Mouse (Mus musculus) lung, postnatal 0 days (tissue): ENCODE results near the gene Olfml2a. TPM values are rescaled to one million over a fixed set of nuclear protein-coding genes. Genes with fewer than 3 reads are reported as not detected.
A peak's percentile ranks its signal among the peaks of the same experiment; 100 is the strongest.

ENCODE experiments used
- ATAC-seq: fragments of 200-750 bp; cut with Nextera tagmentation; 2 replicates; pipeline ENCODE4 v1.8.0; 2017; ENCODE audit warnings: moderate library complexity
- DNase-seq: peaks from one replicate; pipeline ENCODE4 v3.0.0-alpha.2; 2016; ENCODE audit warnings: low spot score
- H3K27ac ChIP-seq: fragments of 300-500 bp; sonication (generic); 2 replicates; pipeline ENCODE4 v1.5.1; 2014; ENCODE audit warnings: antibody characterized with exemption, mild to moderate bottlenecking, low read length, mixed read lengths
- H3K27me3 ChIP-seq: fragments of 300-500 bp; sonication (generic); replicated peaks from 2 replicates; pipeline ENCODE4 v1.6.1; 2014; ENCODE audit warnings: low read length, mixed read lengths; ENCODE audit not compliant: insufficient read depth
- H3K36me3 ChIP-seq: fragments of 300-500 bp; sonication (generic); 2 replicates; pipeline ENCODE4 v1.6.1; 2014; ENCODE audit warnings: low read length, mixed read lengths; ENCODE audit not compliant: insufficient read depth
- H3K4me1 ChIP-seq: fragments of 300-500 bp; sonication (generic); 2 replicates; pipeline ENCODE4 v1.6.1; 2014; ENCODE audit warnings: antibody characterized with exemption, low read depth, low read length, mixed read lengths; ENCODE audit not compliant: insufficient read depth
- H3K4me2 ChIP-seq: fragments of 300-500 bp; sonication (generic); replicated peaks from 2 replicates; pipeline ENCODE4 v1.6.1; 2014; ENCODE audit warnings: low read depth, mild to moderate bottlenecking, low read length, moderate library complexity, mixed read lengths
- H3K4me3 ChIP-seq: fragments of 300-500 bp; sonication (generic); 2 replicates; pipeline ENCODE4 v1.5.1; 2014; ENCODE audit warnings: low read depth, low read length
- H3K9ac ChIP-seq: fragments of 300-500 bp; sonication (generic); replicated peaks from 2 replicates; pipeline ENCODE4 v1.6.1; 2014; ENCODE audit warnings: low read depth, mild to moderate bottlenecking
- H3K9me3 ChIP-seq: fragments of 300-500 bp; sonication (generic); 2 replicates; pipeline ENCODE4 v1.6.1; 2016; ENCODE audit warnings: low read length, mixed read lengths
- CTCF ChIP-seq: IDR thresholded peaks from 2 replicates; pipeline ENCODE4 v1.5.1; 2016; ENCODE audit warnings: antibody characterized with exemption, mild to moderate bottlenecking
- EP300 ChIP-seq: IDR thresholded peaks from 2 replicates; pipeline ENCODE4 v1.6.1; 2016; ENCODE audit warnings: antibody characterized with exemption, mild to moderate bottlenecking, control low read depth
- WGBS: fragments of 180-500 bp; shearing (Covaris S2); extraction: QIAGEN DNeasy Blood & Tissue Kit; methylation state at CpG from one replicate; pipeline ENCODE4 v1.1.7; 2014; 5-methylcytosine and 5-hydroxymethylcytosine counted together
- polyA plus RNA-seq: library from polyadenylated mRNA; unstranded; fragments of >200 nt; fragmentation: Nextera tagmentation; extraction: Ambion mirVana; gene quantifications from 2 replicates; pipeline ENCODE4 v1.2.1, GENCODE M21; 2015

The Olfml2a gene
- polyA plus RNA-seq, 1 experiment from 2014 or later = 5.9 TPM

- Histone ChIP-seq H3K9me3 (no peaks in the 10 kb centered on the region), H3K27ac (no peak overlapping the region), H3K4me1 (peaks cover 10% of the 10 kb centered on the region; the same call in 1 of the 2 replicates), H3K4me2 (no peak overlapping the region), H3K4me3 (no peak overlapping the region), H3K9ac (no peak overlapping the region), H3K36me3 (peaks cover 9% of the 10 kb centered on the region), H3K27me3 (no peaks in the 10 kb centered on the region)
- DNase-seq (no peak), ATAC-seq (no peak)
- TF ChIP-seq CTCF = no peak
- TF ChIP-seq EP300 = no peak
- WGBS = 27% methylated on average over 4 of the region's 4 CpGs
These were observed 67.6 kb downstream of the Olfml2a start for GRCm38 (mm10) chr2:38999381-38999780.

GRCm38 (mm10) chr2:38999910-39000586 lies 68.3 kb downstream of the Olfml2a start:
- no peak for TF ChIP-seq CTCF
- no peak for TF ChIP-seq EP300
- H3K36me3 ChIP-seq = peaks cover 9% of the 10 kb centered on the region
- H3K4me3 ChIP-seq = no peak overlapping the region
- H3K9me3 ChIP-seq = no peaks in the 10 kb centered on the region
- 62% methylated on average over 8 of the region's 8 CpGs for WGBS
- DNase-seq (no peak), ATAC-seq (no peak)
- no peak overlapping the region for H3K9ac ChIP-seq
- peaks cover 10% of the 10 kb centered on the region; the same call in 1 of the 2 replicates for H3K4me1 ChIP-seq
- H3K27me3 ChIP-seq = no peaks in the 10 kb centered on the region
- no peak overlapping the region for H3K4me2 ChIP-seq
- no peak overlapping the region for H3K27ac ChIP-seq

GRCm38 (mm10) chr2:39000587-39000919 lies 68.8 kb downstream of the Olfml2a start:
- Histone ChIP-seq H3K4me2 (no peak overlapping the region), H3K27ac (no peak overlapping the region), H3K27me3 (no peaks in the 10 kb centered on the region), H3K36me3 (peaks cover 9% of the 10 kb centered on the region), H3K4me3 (no peak overlapping the region), H3K4me1 (peaks cover 10% of the 10 kb centered on the region; the same call in 1 of the 2 replicates), H3K9ac (no peak overlapping the region), H3K9me3 (no peaks in the 10 kb centered on the region)
- WGBS = 76% methylated on average over 4 of the region's 4 CpGs
- ATAC-seq = no peak
- no peak for DNase-seq
- TF ChIP-seq EP300 = no peak
- no peak for TF ChIP-seq CTCF

- Histone ChIP-seq H3K4me1 (peaks cover 16% of the 10 kb centered on the region; the same call in 1 of the 2 replicates), H3K9ac (no peak overlapping the region), H3K9me3 (no peaks in the 10 kb centered on the region), H3K4me2 (no peak overlapping the region), H3K36me3 (peaks cover 9% of the 10 kb centered on the region), H3K4me3 (no peak overlapping the region), H3K27me3 (no peaks in the 10 kb centered on the region), H3K27ac (no peak overlapping the region)
- DNase-seq (no peak), ATAC-seq (no peak)
- TF ChIP-seq EP300 (no peak), CTCF (no peak)
- WGBS = 79% methylated on average over 3 of the region's 3 CpGs
These were observed 70.1 kb downstream of the Olfml2a start for GRCm38 (mm10) chr2:39001866-39002265.

GRCm38 (mm10) chr2:39003106-39003505 lies 71.3 kb downstream of the Olfml2a start:
- DNase-seq = no peak
- no peak overlapping the region for H3K27ac ChIP-seq

GRCm38 (mm10) chr2:39003512-39003911 lies 71.7 kb downstream of the Olfml2a start:
- WGBS = 55% methylated on average over 5 of the region's 5 CpGs

More at GRCm38 (mm10) chr2:39003106-39003505, 71.3 kb downstream of the Olfml2a start:
- TF ChIP-seq EP300 (no peak), CTCF (no peak)
- no peak for ATAC-seq
- H3K27me3 ChIP-seq = no peaks in the 10 kb centered on the region
- H3K4me3 ChIP-seq = no peak overlapping the region
- 41% methylated on average over 8 of the region's 8 CpGs for whole genome bisulfite sequencing
- H3K36me3 ChIP-seq = peaks cover 9% of the 10 kb centered on the region
- peaks cover 17% of the 10 kb centered on the region for H3K4me1 ChIP-seq
- H3K4me2 ChIP-seq = no peak overlapping the region; the same call in 1 of the 2 replicates
- H3K9me3 ChIP-seq = no peaks in the 10 kb centered on the region
- H3K9ac ChIP-seq = no peak overlapping the region

More at GRCm38 (mm10) chr2:39003512-39003911, 71.7 kb downstream of the Olfml2a start:
- H3K4me3 ChIP-seq = no peak overlapping the region
- H3K27me3 ChIP-seq = no peaks in the 10 kb centered on the region
- TF ChIP-seq CTCF (no peak), EP300 (no peak)
- H3K4me1 ChIP-seq = peaks cover 18% of the 10 kb centered on the region
- peak overlapping the region; percentile 73; the same call in 1 of the 2 replicates for H3K9ac ChIP-seq
- DNase-seq = no peak
- H3K27ac ChIP-seq = no peak overlapping the region
- ATAC-seq = no peak
- H3K4me2 ChIP-seq = peak overlapping the region; percentile 74
- H3K36me3 ChIP-seq = peaks cover 9% of the 10 kb centered on the region
- no peaks in the 10 kb centered on the region for H3K9me3 ChIP-seq
